Mouse (Mus musculus): ENCODE measurements at regions not wholly inside any gene's neighbourhood (a gene's known extent, or its start where the extent isn't known, plus 50 kb on each side); places are given as distances from the start of the nearest gene placed in this dataset.

DNA sequence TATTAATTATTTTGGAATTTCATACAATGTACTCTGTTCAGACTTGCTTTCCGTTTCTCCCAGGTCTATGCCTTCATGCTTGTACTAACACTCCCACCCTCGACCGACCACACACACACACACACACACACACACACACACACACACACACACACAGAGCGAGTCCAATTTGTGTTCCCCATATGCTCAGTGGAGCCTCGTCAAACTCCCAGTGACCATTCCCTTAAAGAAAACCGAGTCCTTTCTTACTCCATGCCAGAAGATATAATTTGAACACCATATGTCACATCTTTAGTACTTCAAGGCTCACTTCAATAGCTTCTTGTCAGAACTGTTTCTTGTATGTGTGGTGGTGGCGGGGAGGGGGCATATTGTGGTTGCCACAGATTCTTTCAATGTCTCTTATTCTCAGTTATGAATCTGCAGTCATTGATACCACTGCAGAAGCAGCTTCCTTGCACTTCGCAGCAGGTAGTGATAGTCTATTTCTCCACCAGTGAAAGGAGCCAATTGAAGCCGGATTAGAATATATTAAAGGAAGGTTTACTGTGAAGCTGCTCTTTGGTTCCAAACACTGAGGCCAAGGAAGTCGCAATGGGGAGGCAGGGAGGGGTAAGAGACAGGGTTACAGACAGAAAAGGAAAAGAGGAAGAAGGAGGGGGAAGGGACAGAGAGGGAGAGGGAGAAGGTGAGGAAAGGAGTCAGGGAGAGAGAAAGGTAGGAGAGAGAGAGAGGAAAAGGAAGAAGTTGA lies 672.3 kb downstream of the Vgll3 start:
- DNase-seq (ENCODE audit: low read depth, low spot score): no peak

DNA sequence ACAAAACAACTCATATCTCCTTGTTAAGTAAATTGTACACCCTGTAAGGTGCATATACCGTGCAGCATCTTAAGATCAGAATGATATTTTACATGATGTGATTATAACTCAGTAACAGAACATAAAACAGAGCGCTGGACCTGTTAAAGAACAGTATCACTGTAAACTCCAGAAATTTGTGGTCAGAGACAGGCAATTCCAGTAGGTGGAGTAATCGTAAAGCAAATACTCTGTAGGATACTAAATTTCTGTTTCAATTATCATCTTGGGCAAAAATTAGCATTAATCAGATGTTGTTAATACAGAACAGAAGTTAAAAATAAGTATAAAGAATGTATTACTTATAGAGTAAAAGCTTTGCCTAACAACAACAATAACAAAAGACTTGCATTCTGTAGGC lies 680.5 kb downstream of the Vgll3 start:
- no peaks in the 10 kb centered on the region for H3K27me3 ChIP-seq
- ChIA-PET POLR2A (no interaction called here), CTCF (interaction anchor here (1.5 kb wide), 1 partner anchor 9 kb away, joined by 4 read pairs; no protein-coding TSS in a partner anchor)
- in situ Hi-C loops (cut with MboI; ENCODE audit: low pct_unique_long_range_greater_than_20kb): no loop called here
- DNase-seq (ENCODE audit: low read depth, low spot score) (no peak), ATAC-seq (no peak)
- peak; percentile 34 for TF ChIP-seq CTCF (IDR thresholded peaks at IDR 0.05)

More for the DNA sequence above, 672.3 kb downstream of the Vgll3 start:
- H3K27me3 ChIP-seq: no peaks in the 10 kb centered on the region
- ATAC-seq: no peak
- POLR2A ChIA-PET: no interaction called here
- in situ Hi-C loops (cut with MboI; ENCODE audit: low pct_unique_long_range_greater_than_20kb): no loop called here
- CTCF ChIA-PET: interaction anchor here (0.9 kb wide), 1 partner anchor 8 kb away, joined by 4 read pairs; no protein-coding TSS in a partner anchor
- no peak for TF ChIP-seq CTCF (IDR thresholded peaks at IDR 0.05)
